Mouse (Mus musculus) erythroblast, embryonic 14.5 days (primary cell): ENCODE results near the gene Cacna1c.

Source experiments
- GATA1 ChIP-seq: IDR thresholded peaks from 2 replicates; pipeline ENCODE4 v1.6.1; 2012; ENCODE audit warnings: low read length, inconsistent platforms, mixed read lengths
- TAL1 ChIP-seq: IDR thresholded peaks from 3 replicates; pipeline ENCODE4 v1.6.1; 2012; ENCODE audit warnings: low read length, inconsistent platforms, mixed read lengths

DNA sequence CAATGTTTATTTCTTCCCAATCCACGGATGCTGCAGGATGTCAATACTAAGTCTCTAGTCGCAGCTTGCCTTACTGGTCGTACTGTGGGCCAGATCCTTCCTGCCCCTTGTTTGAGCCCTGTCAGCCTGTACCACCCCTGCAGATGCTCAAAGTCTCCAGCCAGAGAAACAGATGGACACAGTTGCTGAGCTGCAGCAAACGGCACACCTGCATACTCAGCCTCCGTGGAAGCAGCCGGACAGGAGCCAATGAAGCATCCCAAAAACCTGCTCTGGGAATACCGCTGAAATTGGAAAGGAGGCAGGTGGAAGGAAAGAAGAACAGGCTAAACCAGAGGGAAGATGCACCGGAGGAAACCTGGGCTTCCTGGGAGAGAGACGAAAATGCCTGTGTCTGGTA lies 243.8 kb downstream of the Cacna1c start:
- TF ChIP-seq GATA1 (no peak), TAL1 (no peak)
